Mouse (Mus musculus) gastrocnemius, adult 8-10 months (tissue): ENCODE measurements around the gene Clcn6. TPM values are rescaled to one million over a fixed set of nuclear protein-coding genes. Genes with fewer than 3 reads are reported as not detected.
"Not testable (repeated sequence)": the region's sequence is repeated elsewhere in the genome, so short reads cannot be mapped to it uniquely, and the experiment has no call there.

Experiments
- DNase-seq, 2 experiments: peaks; one replicate each; pipeline ENCODE4 v3.0.0; 2022; ENCODE audit warnings: low spot score in 2 of 2
- total RNA-seq, 4 experiments: library from RNA; stranded (reverse); gene quantifications; 2 replicates each; pipeline ENCODE4 v1.2.4; 2022

Gene Clcn6
- total RNA-seq, 4 experiments from 2014 or later = 4.1 to 5.3 (median 4.7) TPM

DNA sequence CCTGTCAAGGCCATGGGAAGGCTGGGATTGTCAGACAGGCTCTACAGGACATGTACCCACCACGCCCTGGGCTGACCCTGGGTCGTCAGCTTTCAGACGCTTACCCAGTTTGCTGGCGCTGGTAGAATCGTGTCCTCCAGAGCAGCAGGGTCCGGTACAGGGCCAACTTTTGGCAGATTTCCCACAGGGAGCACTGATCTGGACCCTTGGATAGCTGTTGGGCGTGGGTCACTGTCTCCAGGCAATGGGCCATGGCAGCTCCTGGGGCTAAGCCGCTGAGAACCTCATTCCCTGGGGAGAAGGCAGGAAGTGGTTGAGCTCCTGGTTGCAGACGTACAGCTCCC is 27.8 kb upstream of the Clcn6 start:
- peak in 1 of 2 experiments; percentile 34 for DNase-seq

DNA sequence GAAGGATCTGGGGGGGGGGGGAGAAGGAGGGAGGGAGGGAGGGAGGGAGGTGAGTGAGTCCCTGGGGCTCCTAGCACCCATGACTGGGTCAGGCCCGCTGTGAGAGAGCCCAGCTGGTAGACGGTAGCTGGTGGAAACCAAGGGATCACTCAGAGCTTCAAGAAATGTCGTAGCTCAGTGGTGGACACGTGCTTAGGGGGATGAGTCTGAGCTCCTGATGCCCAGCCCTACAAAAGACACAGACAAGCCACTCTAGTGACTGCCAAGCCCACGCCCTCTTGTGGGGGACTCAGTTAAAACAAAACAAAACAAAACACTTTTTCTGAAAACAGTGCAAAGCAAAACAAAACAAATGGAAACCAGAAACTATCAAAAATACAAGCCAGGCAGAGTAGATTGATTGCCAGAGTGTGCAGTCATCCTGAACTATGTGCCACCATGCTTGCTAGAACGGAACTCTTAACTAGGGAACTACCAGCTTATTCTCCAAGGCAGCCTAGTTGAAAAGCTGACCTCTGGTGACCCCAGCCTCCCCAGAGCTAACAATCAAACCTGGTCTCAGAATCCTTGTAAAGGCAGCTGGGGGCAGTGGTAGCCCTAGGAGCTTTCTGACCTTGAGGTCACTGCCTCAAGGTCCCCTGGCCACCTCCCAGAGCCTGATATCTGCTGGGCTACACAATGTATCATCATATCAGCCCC is 27.2 kb upstream of the Clcn6 start:
- DNase-seq = no peak

DNA sequence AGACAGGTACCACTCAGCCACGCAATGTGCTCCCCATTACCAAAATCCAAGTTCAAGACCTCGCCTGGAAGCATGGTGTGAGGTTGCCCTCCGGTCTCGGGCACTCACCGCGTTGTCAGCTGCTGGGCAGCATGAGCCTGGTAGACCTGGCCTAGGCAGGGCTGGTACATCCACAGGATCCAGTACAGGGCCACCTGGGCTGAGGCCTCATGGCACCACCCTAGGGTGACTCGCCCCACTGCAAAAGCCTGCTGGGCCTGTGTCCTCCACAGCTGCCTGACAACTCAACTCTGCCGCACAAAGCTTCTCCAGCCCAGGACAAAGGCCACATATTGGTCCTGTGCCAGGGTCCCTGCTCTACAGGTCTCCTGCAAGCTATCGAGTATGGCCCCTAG is 22.5 kb upstream of the Clcn6 start:
- DNase-seq = no peak

DNA sequence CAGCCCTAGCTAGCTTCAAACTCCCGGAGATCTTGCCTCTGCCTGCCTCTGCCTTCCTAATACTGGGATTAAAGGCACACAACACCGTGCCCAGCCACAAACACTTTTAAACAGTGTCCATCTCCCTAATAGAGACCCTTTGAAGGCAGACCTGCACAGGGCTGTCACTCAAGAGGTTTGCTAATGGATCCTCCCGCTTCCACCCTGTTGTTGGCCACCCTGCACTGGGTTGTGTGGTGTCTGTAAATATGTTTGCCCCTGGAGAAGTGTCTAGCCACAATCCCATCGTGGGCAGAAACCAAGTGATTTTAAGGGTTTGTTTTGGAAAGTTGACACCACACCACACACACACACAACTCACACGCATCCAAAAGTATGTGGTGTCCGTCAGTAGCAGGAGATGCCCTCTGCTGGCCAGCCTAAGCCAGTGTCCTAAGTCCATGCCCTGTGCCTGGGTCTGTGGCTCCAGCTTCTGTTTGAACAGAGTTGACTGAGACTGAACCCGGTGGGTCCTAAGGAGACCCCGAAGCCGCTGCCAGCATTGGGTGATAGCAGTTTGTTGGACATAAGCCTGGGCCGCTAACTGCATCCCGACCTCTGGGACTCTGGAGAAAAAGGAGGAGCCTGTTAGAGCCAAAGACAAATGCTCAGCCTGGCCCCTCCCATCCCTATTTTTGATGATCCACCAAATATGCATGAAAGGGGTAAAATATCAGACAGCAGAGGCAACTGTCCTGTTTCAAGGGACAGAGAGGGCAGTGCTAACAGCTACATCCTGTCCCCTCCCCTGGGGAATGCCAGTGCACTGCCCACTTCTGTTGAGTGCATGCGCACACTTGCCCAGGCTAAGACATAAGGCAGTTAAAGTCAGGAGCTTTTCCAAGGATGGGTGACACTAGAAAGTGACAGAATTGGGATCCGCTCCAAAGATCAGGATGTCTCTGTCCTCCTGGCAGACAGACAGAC is 21.8 kb upstream of the Clcn6 start:
- DNase-seq = no peak

DNA sequence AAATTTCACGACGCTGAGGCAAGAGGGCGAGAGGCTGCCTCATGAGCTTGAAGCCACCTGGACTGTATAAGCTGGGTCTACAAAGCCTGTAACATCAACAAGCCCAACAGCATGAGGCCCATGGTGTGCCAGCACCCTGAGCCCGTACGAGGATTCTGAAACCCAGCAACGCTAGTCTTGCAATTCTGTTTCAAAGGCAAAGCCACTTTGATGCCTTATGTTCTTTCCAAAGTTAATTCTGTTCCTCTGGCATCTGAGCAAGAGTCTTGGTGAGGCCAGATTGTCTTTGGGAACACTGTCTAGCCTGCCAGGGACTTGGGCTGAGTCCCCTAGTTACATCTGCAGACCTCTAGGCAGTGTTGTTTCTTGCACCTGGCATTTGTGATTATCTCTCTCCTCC is 20.4 kb upstream of the Clcn6 start:
- DNase-seq = no peak

DNA sequence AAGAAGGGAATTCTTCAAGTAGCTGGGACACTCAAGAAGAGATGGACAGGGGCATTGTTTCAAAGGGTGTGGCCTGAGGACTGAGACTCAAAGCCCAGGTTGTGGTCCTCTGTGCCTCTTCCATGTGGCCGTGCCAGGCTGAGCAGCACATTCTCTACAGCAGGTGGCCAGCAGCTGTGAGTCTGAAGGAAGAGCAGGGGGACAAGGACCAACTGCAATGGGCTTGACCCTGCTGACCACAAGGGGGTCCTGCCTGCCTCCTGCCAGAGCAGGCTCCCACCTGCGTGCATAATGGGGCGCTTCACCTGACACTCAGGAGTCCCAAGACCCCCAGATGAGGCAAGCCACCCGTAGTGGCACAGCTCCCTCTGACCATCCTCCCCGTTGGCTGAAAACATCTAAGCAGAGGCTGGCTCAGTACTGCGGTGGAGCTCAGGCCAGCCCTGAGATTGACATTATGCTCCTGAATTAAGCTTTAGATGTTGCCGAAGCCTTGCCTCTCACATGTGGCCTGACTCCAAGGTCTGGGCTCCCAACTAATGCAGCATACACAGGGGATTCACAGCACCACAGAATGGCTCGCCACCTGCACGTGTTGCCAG is 19.7 kb upstream of the Clcn6 start:
- DNase-seq = no peak

DNA sequence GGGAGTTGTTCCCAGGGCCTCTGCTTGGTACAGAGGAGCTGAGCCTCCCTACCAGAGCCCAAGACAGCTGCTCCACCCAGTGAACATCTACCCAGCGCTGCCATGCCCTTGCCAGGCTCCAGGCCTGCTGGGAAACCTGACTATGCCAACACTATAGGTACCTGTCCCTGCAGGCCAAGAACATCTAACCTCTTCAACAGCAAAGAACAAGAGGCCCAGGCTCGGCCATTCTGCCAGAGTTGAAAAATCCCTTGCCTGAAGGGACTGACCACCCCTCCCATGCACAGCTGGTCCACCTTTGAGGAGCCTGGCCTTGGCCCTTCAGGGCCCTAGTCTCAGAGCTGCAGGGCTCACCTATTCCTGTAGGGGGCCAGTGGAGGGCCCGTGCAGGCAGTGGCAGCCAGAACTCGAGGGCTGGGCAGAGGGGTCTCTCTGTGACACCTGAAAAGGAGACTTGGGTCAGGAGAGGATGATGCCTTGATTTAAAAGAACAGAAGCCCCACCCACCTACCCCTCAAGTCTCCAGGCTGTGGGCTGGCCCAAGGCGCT is 19.1 kb upstream of the Clcn6 start:
- DNase-seq = no peak

DNA sequence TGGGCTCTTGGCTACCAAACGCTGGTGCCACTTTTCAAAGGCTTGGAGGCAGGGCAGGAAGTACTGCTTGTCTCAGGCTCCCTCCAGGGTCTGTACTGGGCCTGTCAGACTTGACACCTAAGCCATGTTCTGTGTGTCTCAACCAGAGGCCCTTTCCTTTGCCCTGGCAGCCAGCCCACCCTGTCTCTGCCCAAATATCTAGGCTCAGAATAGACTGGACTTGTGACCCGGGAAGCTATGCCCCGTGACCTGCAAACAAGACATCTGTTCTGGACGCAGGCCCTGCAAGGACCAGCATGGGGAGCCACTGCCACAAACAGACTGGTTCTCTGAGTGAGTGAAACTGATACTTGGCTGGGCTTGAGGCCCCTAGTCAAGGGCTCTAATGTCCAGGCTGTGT is 18.2 kb upstream of the Clcn6 start:
- DNase-seq = peak; percentile 89 to 95

DNA sequence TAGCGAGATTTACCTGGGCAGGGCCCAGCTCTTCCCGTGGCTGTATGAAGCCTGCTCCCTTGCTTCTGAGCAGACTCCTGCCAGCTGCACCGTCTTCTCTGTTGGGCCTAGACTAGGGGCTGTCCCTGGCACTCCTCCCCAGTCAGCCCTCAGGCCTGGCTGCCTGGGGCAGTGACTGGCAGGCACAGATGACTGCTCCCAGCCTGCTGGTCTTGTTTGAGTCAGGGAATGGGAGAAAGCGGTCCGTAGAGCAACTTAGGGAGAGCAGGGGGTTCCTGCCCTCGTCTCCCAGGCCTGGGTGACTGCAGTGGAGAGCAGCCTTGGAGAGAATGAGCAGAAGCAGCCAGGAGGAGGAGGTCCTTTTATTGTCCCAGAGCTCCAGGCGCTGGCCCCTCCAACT is 17.6 kb upstream of the Clcn6 start:
- peak; percentile 30 to 68 for DNase-seq

DNA sequence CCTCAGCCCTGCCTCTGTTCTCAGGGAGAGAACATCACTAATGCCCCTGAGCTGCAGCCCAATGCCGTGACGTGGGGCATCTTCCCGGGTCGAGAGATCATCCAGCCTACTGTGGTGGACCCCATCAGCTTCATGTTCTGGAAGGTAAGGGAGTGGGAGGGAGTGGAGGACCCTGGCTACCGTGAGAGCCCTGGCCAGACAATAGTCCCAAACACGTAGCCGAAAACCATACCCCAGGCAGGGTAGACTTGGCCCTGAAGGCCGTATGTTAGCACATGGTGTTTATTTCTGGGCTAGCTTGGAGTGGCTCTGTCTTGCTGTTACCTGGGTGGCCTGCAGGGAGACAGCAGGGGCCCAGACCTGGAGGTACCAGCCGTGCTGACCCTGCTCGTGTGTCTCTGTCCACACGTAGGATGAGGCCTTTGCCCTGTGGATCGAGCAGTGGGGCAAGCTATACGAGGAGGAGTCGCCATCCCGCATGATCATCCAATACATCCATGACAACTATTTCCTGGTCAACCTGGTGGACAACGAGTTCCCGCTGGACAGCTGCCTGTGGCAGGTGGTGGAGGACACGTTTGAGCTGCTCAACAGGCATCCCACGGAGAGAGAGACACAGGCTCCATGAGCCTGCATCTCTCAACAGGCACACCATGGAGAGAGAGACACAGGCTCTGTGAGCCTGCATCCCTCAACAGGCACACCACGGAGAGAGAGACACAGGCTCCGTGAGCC is 16.5 kb upstream of the Clcn6 start:
- no peak for DNase-seq

DNA sequence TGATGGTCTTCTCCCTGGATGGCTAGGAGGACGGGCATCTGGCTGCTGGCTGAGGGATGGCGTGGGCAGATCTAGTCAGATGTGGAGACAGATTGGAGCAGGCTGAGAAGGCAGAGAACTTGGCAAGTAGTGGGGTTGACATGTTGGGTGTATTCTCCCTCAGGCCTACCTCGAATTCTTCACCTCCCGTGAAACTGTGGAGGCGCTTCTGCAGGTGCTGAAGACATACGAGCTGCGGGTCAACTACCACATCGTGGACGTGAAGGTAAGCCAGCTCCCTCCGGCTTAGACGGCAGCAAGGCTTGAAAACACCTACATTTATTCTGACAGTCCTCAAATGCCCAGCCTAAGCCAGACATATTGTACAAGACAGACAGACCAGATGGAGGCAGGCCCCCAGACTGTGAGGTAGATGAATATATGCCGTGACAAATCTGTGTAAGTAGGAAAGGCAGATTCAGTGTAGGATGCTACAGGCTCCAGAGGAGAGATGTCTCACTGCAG is 14.8 kb upstream of the Clcn6 start:
- DNase-seq = no peak

DNA sequence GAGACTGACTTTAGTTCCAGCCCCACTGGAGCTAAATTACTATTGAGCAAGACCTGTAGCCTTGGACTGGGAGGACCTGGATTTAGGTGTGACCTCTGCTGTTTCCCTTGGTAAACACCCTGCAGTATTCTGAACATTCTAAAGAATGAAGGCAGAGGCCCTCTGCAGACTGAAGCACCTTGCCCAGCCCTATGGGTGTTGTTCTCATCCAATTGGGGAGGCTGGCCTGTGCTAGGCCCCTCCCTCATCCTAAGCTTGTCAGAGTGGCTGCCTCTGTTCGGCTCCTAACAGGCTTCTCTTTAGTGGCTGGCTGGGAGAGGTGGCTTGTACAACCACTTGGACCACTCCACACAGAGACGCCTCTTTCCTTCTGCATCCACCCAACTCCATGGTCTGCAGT is 14.4 kb upstream of the Clcn6 start:
- no peak for DNase-seq

DNA sequence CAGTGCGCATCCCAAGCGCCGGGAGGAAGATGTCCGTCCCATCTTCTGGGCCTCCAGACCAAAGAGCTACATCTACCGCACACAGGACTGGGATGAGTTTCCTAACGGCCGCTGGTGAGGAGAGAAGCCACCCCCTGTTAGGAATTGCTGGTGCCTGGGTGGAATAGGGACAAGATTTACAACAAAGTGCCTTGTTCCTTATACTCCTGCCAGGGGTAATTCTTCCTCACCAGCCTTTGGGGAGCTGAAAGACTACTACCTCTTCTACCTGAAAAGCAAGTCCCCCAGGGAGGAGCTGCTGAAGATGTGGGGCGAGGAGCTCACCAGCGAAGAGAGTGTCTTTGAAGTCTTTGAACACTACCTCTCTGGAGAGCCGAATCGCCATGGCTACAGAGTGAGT is 13.3 kb upstream of the Clcn6 start:
- no peak for DNase-seq

DNA sequence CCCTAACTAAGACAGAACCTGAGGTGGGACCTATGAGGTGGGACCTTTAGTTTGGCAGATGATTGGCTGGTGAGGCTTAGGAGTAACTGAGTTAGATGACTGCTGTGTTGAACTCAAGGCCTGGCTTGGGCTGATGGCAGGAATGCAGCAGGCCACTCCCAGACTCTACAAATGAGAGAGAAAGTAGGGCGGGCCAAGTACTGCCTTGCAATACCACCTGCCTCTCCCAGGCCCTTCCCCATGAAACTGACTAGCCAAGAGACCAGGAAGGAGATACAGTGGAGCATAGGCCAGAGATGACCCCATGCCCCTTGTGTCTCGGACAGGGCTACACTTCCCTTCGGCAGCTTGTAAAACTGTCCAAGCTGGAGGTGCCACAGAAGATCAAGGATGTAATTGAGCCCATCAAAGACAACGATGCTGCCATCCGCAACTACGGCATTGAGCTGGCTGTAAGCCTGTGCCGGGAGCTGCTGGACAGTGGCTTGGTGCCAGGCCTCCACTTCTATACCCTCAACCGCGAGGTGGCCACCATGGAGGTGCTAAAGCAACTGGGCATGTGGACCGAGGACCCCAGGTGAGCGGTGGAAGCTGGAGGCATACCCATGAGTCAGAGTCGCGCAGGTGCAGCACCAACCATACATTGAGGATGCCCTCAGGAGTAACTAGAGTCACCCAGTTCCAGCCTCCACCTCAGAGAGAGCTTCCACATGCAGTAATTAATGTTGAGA is 12.6 kb upstream of the Clcn6 start:
- DNase-seq = no peak

DNA sequence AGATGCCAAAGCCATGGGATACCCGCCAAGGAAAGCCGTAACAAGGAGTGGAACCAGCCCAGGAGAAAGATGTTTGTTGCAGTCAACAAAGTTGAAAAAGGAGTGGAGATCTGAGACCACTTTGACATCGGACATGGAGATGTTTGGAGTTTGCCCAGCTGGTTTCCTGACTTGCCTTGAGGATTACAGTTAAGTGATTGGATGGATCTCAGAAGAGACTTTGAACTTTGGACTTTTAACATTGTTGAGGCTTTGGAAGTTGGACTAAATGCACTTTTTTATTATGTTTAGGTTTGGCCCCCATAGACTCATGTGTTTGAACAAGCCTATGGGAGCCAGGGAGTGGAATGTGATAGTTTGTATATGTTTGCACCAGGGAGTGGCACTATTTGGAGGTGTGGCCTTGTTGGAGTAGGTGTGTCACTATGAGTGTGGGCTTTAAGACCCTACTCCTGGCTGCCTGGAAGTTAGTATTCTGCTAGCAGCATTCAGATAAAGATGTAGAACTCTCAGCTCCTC is 11.8 kb upstream of the Clcn6 start:
- DNase-seq = not testable (repeated sequence)

DNA sequence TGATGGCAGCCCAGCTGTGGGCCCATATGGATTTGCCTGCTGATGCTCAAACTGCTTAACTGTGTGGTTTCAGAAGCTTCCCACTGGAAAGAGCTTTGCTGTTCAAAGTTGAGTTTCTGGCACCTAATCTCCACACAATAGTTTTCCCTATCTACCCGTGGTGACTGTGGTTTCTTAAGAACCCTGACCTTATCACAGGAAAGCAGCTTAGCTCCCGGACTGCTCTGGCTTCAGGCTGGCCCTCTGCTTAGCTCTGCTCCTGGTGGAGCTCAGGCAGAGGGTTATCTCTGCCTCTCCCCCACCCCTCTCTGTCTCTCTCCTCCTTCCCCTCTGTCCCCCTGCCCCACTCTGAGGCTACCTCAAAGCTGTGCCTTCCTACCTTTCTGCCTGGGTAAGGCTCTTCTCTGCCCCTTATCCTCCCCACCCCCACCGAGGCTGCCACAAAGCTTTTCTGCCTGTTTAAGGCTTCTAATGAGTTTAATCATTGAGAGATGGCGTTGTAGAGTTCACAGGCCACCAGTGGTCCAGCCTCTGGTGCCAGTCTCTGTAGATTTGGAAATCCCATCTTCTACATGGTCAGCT is 7.9 kb upstream of the Clcn6 start:
- no peak for DNase-seq

DNA sequence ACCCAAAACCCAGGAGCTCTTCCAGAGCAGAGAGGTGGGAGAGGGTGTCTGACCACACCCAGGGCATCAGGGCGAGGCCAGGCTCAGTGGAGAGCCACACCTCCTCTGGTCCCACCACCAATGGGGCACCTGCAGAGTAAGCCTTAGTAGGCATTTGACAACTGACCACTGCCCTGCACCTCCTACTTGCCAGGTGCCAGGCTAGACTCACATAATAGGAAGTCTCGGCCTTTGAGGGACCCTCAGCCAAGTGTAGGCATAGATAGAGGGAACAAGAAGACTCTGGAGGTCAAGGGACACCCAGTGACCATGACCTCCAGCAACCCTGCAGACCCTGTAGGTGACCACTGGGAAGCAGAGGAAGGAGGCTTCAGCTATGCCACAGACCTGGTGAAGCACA is 5.5 kb upstream of the Clcn6 start:
- DNase-seq = no peak

DNA sequence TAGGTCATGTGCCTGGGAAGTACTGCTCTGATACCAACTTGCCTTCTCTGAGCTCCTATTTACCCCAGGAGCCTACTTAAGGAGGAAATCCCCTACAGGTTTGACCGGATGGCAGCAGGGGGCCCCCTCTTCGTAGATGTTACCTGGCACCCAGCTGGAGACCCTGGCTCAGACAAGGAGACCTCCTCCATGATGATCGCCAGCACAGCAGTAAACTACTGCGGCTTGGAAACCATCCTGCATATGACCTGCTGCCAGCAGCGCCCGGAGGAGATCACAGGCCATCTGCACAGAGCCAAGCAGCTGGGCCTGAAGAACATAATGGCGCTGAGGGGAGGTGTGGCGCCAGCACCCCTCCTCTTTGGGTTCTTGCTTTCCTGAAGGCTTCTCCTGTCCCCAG is 4.7 kb upstream of the Clcn6 start:
- DNase-seq = not testable (repeated sequence)

DNA sequence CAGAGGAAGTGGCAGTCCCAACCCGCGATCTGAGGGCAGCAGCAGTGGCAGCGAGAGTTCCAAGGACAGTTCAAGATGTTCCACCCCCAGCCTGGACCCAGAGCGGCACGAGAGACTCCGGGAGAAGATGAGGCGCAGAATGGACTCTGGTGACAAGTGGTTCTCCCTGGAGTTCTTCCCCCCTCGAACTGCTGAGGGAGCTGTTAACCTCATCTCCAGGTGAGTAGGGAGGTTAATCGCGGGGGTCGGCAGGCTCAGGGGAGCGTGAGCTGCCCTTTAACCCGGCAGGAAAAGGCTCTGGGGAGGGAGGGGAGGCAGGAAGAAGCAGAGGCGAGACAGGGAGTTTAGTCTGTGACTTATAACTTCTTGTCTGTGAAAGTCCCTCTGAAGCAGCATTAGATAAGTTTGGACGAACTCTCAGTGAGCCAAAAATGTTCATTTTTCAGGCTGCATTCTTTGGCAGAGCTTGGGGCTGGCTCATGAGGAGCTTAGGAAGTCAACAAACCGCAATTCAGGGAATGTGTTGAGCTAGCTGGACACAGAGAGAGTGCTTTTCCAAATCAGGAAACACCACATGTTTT is 3.1 kb upstream of the Clcn6 start:
- DNase-seq = no peak
